Mouse (Mus musculus): ENCODE measurements around the gene Stk32c. TPM values are rescaled to one million over a fixed set of nuclear protein-coding genes. Genes with fewer than 3 reads are reported as not detected.

Gene Stk32c
- total RNA-seq, 1 experiment = 0.89 TPM

- Histone ChIP-seq H3K9ac (ENCODE audit: insufficient read depth, low read depth, low read length, poor library complexity, severe bottlenecking) (no peak overlapping the region), H3K27ac (ENCODE audit: insufficient read depth, low read depth, low read length, poor library complexity, severe bottlenecking) (no peak overlapping the region), H3K4me1 (ENCODE audit: control insufficient read depth in 2 of 2, insufficient read depth in 2 of 2, low read length in 2 of 2, poor library complexity in 1 of 2) (peaks cover 0 to 4% of the 10 kb centered on the region in 2 experiments; a peak in 1 of 4 replicates), H3K36me3 (ENCODE audit: control insufficient read depth, insufficient read depth, low read length, poor library complexity, severe bottlenecking) (no peaks in the 10 kb centered on the region), H3K4me3 (ENCODE audit: insufficient read depth in 1 of 2, low read depth in 1 of 2, low read length in 2 of 2, poor library complexity in 1 of 2, severe bottlenecking in 1 of 2) (no peak overlapping the region), H3K9me3 (ENCODE audit: control insufficient read depth, insufficient read depth, low read depth, low read length) (no peaks in the 10 kb centered on the region)
- in situ Hi-C loops (cut with MboI; ENCODE audit: low sequenced_read_pairs in 2 of 2, unreplicated experiment in 2 of 2) = no loop called here
- peak; percentile 27 for DNase-seq (ENCODE audit: low read depth, low spot score)
- no peak for TF ChIP-seq ZNF384 (IDR thresholded peaks at IDR 0.05; ENCODE audit: low read depth, low read length)
- no peak for TF ChIP-seq ZC3H11A (IDR thresholded peaks at IDR 0.05; ENCODE audit: borderline replicate concordance, low read depth, low read length)
- TF ChIP-seq CHD2 (IDR thresholded peaks at IDR 0.05; ENCODE audit: low read depth, low read length) = no peak
- TF ChIP-seq MAFK (IDR thresholded peaks at IDR 0.05; ENCODE audit: insufficient read depth, low read depth, low read length) = no peak
- no peak for TF ChIP-seq HCFC1 (IDR thresholded peaks at IDR 0.05; ENCODE audit: borderline replicate concordance, insufficient read depth, low read length)
Observed at GRCm38 (mm10) chr7:139220303-139220702, 7.2 kb upstream of the Stk32c start.

DNA sequence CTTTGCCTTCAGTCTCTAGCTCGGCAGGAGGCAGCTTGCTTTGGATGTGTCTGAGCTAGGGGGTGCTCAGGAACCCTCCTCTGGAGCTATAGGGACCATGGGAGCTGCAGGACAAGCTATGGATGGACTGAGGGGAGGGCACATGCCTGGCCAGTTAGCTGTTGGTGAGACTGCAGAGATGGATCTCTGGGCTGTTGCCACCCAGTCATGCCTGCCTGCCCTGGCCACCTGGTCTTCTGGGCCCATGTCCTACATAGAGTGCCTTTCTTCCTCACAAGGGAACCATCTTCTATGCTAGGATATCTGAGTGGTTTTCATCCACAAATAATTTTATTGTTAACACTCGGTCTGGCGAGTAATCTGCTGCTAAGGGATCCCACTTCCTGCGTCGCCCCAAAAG is 6.4 kb upstream of the Stk32c start:
- H3K4me3 ChIP-seq (ENCODE audit: insufficient read depth in 1 of 2, low read depth in 1 of 2, low read length in 2 of 2, poor library complexity in 1 of 2, severe bottlenecking in 1 of 2) = no peak overlapping the region
- TF ChIP-seq MAFK (IDR thresholded peaks at IDR 0.05; ENCODE audit: insufficient read depth, low read depth, low read length) = no peak
- TF ChIP-seq CHD2 (IDR thresholded peaks at IDR 0.05; ENCODE audit: low read depth, low read length) = no peak
- no peaks in the 10 kb centered on the region for H3K9me3 ChIP-seq (ENCODE audit: control insufficient read depth, insufficient read depth, low read depth, low read length)
- peaks cover 0 to 4% of the 10 kb centered on the region in 2 experiments; a peak in 1 of 4 replicates for H3K4me1 ChIP-seq (ENCODE audit: control insufficient read depth in 2 of 2, insufficient read depth in 2 of 2, low read length in 2 of 2, poor library complexity in 1 of 2)
- no peak overlapping the region for H3K27ac ChIP-seq (ENCODE audit: insufficient read depth, low read depth, low read length, poor library complexity, severe bottlenecking)
- no peak for DNase-seq (ENCODE audit: low read depth, low spot score)
- in situ Hi-C loops (cut with MboI; ENCODE audit: low sequenced_read_pairs in 2 of 2, unreplicated experiment in 2 of 2) = no loop called here
- H3K36me3 ChIP-seq (ENCODE audit: control insufficient read depth, insufficient read depth, low read length, poor library complexity, severe bottlenecking) = no peaks in the 10 kb centered on the region
- H3K9ac ChIP-seq (ENCODE audit: insufficient read depth, low read depth, low read length, poor library complexity, severe bottlenecking) = no peak overlapping the region

DNA sequence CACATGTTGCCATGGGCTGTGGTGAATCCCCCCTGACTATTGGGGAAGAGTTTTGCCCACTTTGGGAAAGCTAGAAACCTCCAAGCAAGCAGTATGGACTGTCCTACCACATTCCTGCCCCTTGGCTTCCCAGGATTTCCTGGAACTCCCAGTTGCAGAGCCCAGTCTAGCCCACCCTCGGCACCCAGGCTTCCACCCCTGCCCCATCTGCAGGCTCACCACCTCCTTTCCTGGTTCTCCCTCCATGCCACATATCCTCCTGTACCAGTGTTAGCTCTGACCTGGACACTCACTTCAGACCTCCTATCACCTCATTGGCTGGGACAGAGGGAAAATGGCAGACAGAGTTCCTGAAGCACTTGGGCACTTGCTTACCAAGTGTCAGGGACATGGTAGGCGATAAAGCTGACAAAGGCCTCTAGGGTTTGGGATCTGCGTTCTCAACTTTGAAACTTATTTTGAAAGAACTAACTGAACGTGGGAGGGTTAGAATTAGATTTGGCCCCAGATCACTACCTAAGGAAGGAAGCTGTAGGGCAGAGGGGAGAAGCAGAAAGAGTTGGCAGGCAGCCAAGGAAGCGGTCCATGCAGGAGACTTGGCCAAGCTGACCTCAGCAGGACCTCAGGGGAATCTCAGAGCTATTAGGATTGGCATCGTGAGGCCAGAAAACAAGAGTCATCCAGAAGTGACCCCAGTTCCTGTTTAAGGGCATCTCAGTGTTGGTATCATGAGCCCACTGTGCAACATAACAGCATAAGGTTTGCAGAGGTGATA is 5.7 kb upstream of the Stk32c start:
- in situ Hi-C loops (cut with MboI; ENCODE audit: low sequenced_read_pairs in 2 of 2, unreplicated experiment in 2 of 2) = no loop called here
- H3K4me1 ChIP-seq (ENCODE audit: control insufficient read depth in 2 of 2, insufficient read depth in 2 of 2, low read length in 2 of 2, poor library complexity in 1 of 2) = peaks cover 0 to 4% of the 10 kb centered on the region in 2 experiments; a peak in 1 of 4 replicates
- no peaks in the 10 kb centered on the region for H3K9me3 ChIP-seq (ENCODE audit: control insufficient read depth, insufficient read depth, low read depth, low read length)
- DNase-seq (ENCODE audit: low read depth, low spot score) = no peak
- no peak overlapping the region for H3K4me3 ChIP-seq (ENCODE audit: insufficient read depth in 1 of 2, low read depth in 1 of 2, low read length in 2 of 2, poor library complexity in 1 of 2, severe bottlenecking in 1 of 2)
- no peak overlapping the region for H3K9ac ChIP-seq (ENCODE audit: insufficient read depth, low read depth, low read length, poor library complexity, severe bottlenecking)
- H3K27ac ChIP-seq (ENCODE audit: insufficient read depth, low read depth, low read length, poor library complexity, severe bottlenecking) = no peak overlapping the region
- TF ChIP-seq CHD2 (IDR thresholded peaks at IDR 0.05; ENCODE audit: low read depth, low read length) (no peak), ZC3H11A (IDR thresholded peaks at IDR 0.05; ENCODE audit: borderline replicate concordance, low read depth, low read length) (no peak), ZNF384 (IDR thresholded peaks at IDR 0.05; ENCODE audit: low read depth, low read length) (no peak), HCFC1 (IDR thresholded peaks at IDR 0.05; ENCODE audit: borderline replicate concordance, insufficient read depth, low read length) (no peak), MAFK (IDR thresholded peaks at IDR 0.05; ENCODE audit: insufficient read depth, low read depth, low read length) (no peak)
- no peaks in the 10 kb centered on the region for H3K36me3 ChIP-seq (ENCODE audit: control insufficient read depth, insufficient read depth, low read length, poor library complexity, severe bottlenecking)

DNA sequence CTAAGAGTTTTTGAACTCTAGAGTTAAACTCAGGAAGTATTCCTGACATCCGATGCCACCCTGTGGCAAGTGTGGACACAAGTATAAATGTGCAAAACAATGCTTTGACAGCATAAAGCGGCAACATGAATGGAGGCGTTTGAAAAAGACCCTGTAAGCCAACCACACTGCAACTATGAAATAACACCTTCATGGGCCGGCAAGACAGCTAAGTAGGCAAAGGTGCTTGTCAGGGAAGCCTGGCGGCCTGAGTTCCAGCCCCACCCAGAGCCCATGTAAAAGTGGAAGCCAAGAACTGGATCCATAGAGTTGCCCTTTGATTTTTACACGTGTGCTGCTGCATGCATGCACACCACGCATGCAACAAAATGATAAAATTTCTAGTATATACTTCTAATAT is 3.9 kb upstream of the Stk32c start:
- Histone ChIP-seq H3K9ac (ENCODE audit: insufficient read depth, low read depth, low read length, poor library complexity, severe bottlenecking) (no peak overlapping the region), H3K9me3 (ENCODE audit: control insufficient read depth, insufficient read depth, low read depth, low read length) (no peaks in the 10 kb centered on the region), H3K4me1 (ENCODE audit: control insufficient read depth in 2 of 2, insufficient read depth in 2 of 2, low read length in 2 of 2, poor library complexity in 1 of 2) (peaks cover 0 to 4% of the 10 kb centered on the region in 2 experiments; a peak in 1 of 4 replicates), H3K27ac (ENCODE audit: insufficient read depth, low read depth, low read length, poor library complexity, severe bottlenecking) (no peak overlapping the region), H3K4me3 (ENCODE audit: insufficient read depth in 1 of 2, low read depth in 1 of 2, low read length in 2 of 2, poor library complexity in 1 of 2, severe bottlenecking in 1 of 2) (no peak overlapping the region), H3K36me3 (ENCODE audit: control insufficient read depth, insufficient read depth, low read length, poor library complexity, severe bottlenecking) (no peaks in the 10 kb centered on the region)
- TF ChIP-seq HCFC1 (IDR thresholded peaks at IDR 0.05; ENCODE audit: borderline replicate concordance, insufficient read depth, low read length) (no peak), CHD2 (IDR thresholded peaks at IDR 0.05; ENCODE audit: low read depth, low read length) (no peak)
- in situ Hi-C loops (cut with MboI; ENCODE audit: low sequenced_read_pairs in 2 of 2, unreplicated experiment in 2 of 2) = no loop called here
- no peak for DNase-seq (ENCODE audit: low read depth, low spot score)

GRCm38 (mm10) chr7:139216464-139216863 is 3.4 kb upstream of the Stk32c start:
- Histone ChIP-seq H3K4me1 (ENCODE audit: control insufficient read depth in 2 of 2, insufficient read depth in 2 of 2, low read length in 2 of 2, poor library complexity in 1 of 2) (peaks cover 0 to 2% of the 10 kb centered on the region in 2 experiments; a peak in 1 of 4 replicates), H3K9me3 (ENCODE audit: control insufficient read depth, insufficient read depth, low read depth, low read length) (no peaks in the 10 kb centered on the region), H3K4me3 (ENCODE audit: insufficient read depth in 1 of 2, low read depth in 1 of 2, low read length in 2 of 2, poor library complexity in 1 of 2, severe bottlenecking in 1 of 2) (no peak overlapping the region), H3K9ac (ENCODE audit: insufficient read depth, low read depth, low read length, poor library complexity, severe bottlenecking) (no peak overlapping the region), H3K27ac (ENCODE audit: insufficient read depth, low read depth, low read length, poor library complexity, severe bottlenecking) (no peak overlapping the region), H3K36me3 (ENCODE audit: control insufficient read depth, insufficient read depth, low read length, poor library complexity, severe bottlenecking) (no peaks in the 10 kb centered on the region)
- TF ChIP-seq MAFK (IDR thresholded peaks at IDR 0.05; ENCODE audit: insufficient read depth, low read depth, low read length) (no peak), ZNF384 (IDR thresholded peaks at IDR 0.05; ENCODE audit: low read depth, low read length) (no peak), ZC3H11A (IDR thresholded peaks at IDR 0.05; ENCODE audit: borderline replicate concordance, low read depth, low read length) (no peak), HCFC1 (IDR thresholded peaks at IDR 0.05; ENCODE audit: borderline replicate concordance, insufficient read depth, low read length) (no peak), CHD2 (IDR thresholded peaks at IDR 0.05; ENCODE audit: low read depth, low read length) (no peak)
- in situ Hi-C loops (cut with MboI; ENCODE audit: low sequenced_read_pairs in 2 of 2, unreplicated experiment in 2 of 2) = no loop called here
- DNase-seq (ENCODE audit: low read depth, low spot score) = no peak

Data from ES-E14 (cell line).